Mouse (Mus musculus): ENCODE data around the gene Hoxd8.

DNA sequence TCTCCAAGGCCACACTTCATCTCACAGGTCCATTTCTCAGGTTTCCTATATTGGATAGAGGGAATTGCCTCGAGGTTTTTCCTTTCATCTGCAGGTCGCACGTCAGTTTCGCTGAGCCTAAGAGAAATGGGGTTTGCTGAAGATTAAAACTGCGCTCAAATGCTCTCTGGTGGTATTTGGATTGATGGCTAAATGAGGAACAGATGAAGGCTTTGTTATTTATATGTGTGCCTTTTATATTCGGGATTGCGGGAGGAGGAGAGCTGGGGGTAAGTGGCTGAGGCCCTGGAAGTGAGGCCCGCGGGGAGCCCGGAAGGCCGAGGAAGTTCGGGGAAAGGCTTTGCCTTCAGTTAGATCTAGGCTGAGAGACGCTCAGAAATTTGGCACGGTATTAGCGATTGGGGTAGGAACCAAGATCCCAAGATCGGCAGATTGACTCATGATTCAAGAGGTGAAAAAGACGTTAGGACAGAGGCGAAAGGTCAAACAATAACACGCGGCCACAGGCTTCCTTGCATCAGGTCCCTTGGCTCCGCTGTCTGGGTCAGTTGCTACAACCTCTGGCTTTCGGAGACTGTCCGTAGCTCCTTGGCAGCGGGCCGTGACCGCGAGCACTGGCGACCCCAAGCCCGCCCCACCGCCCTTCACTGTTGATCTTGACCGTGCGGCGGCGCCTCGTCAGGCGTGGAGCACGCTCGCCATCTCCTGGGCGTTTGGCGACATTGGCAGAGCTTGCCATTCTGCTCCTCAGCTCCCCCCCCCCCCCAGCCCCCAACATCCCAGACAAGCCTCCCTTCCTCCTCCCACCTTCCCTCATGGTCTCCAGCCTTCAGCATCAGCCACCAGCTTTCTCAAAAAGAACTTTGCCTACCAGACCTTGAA, 31.7 kb upstream of the Hoxd8 start:
- TF ChIP-seq CTCF (IDR thresholded peaks at IDR 0.05; ENCODE audit: borderline replicate concordance, control insufficient read depth, extremely low read depth, insufficient read depth, low read length, poor library complexity) (peak; percentile 62; the same call in 1 of the 2 replicates), POLR2A (IDR thresholded peaks at IDR 0.05; ENCODE audit: control insufficient read depth, extremely low read depth, insufficient read depth, low read length, poor library complexity) (no peak)
